Mouse (Mus musculus) heart, adult 2 months (tissue): ENCODE results near the gene Rpa2. TPM values are rescaled to one million over a fixed set of nuclear protein-coding genes. Genes with fewer than 3 reads are reported as not detected.
"Not testable (repeated sequence)": the region's sequence is repeated elsewhere in the genome, so short reads cannot be mapped to it uniquely, and the experiment has no call there.

Experiments used
- DNase-seq, 2 experiments: peaks; one replicate each; pipeline ENCODE4 v3.0.0; 2021
- H3K27ac ChIP-seq: fragments of 200-600 bp; 2 replicates; pipeline ENCODE4 v1.8.1; 2022
- H3K27me3 ChIP-seq: fragments of 200-500 bp; 2 replicates; pipeline ENCODE4 v1.6.1; 2012; ENCODE audit warnings: mild to moderate bottlenecking, low read length, inconsistent platforms, mixed read lengths; ENCODE audit not compliant: control insufficient read depth, insufficient read depth
- H3K36me3 ChIP-seq: fragments of 200-500 bp; 2 replicates; pipeline ENCODE4 v1.6.1; 2012; ENCODE audit warnings: low read length, inconsistent platforms; ENCODE audit not compliant: control insufficient read depth, insufficient read depth
- H3K4me1 ChIP-seq: fragments of 200-500 bp; 2 replicates; pipeline ENCODE4 v1.6.1; 2011; ENCODE audit warnings: low read length; ENCODE audit not compliant: control insufficient read depth, insufficient read depth
- H3K4me3 ChIP-seq: fragments of 200-600 bp; 2 replicates; pipeline ENCODE4 v1.8.1; 2022
- H3K79me2 ChIP-seq: fragments of 200-500 bp; replicated peaks from 2 replicates; pipeline ENCODE4 v1.6.1; 2012; ENCODE audit warnings: mild to moderate bottlenecking, inconsistent platforms, low read length, moderate library complexity, mixed read lengths; ENCODE audit not compliant: control insufficient read depth, insufficient read depth
- H3K9ac ChIP-seq: fragments of 200-500 bp; 2 replicates; pipeline ENCODE4 v1.6.1; 2012; ENCODE audit warnings: low read depth, mild to moderate bottlenecking, control low read depth, inconsistent platforms, low read length, mixed read lengths
- CTCF ChIP-seq: fragments of 200-600 bp; IDR thresholded peaks from 2 replicates; pipeline ENCODE4 v1.8.1; 2022; ENCODE audit warnings: antibody characterized with exemption, mild to moderate bottlenecking, moderate library complexity
- EP300 ChIP-seq: fragments of 200-500 bp; IDR thresholded peaks from 2 replicates; pipeline ENCODE4 v1.6.1; 2011; ENCODE audit warnings: low read depth, low read length, control low read depth; ENCODE audit not compliant: insufficient read depth
- POLR2A ChIP-seq: fragments of 200-500 bp; IDR thresholded peaks from 2 replicates; pipeline ENCODE4 v1.6.1; 2011; ENCODE audit warnings: mild to moderate bottlenecking, low read depth, low read length, control low read depth; ENCODE audit not compliant: insufficient read depth
- WGBS: fragments of 180-500 bp; shearing (Covaris S2); methylation state at CpG from one replicate; pipeline ENCODE4 v1.1.7; 2018; 5-methylcytosine and 5-hydroxymethylcytosine counted together
- intact Hi-C: fragments of 180-260 bp; cut with DNase I; formaldehyde crosslinking; loops from one replicate; pipeline ENCODE4 v1.15.1; 2025
- polyA plus RNA-seq: library from polyadenylated mRNA; depleted of rRNA; stranded (reverse); fragments of >200 nt; gene quantifications from 2 replicates; pipeline ENCODE4 v1.2.3, GENCODE M21; 2012
- total RNA-seq, 2 experiments: library from RNA; stranded (reverse); gene quantifications; 2 replicates each; pipeline ENCODE4 v1.2.3; 2021

Gene Rpa2
- total and polyA plus RNA-seq, 3 experiments: 9.9 to 12.4 (median 10.5) TPM

- no peak for TF ChIP-seq EP300
- TF ChIP-seq POLR2A: no peak
- TF ChIP-seq CTCF: no peak
- no peaks in the 10 kb centered on the region for H3K79me2 ChIP-seq
- H3K4me1 ChIP-seq: no peaks in the 10 kb centered on the region
- H3K9ac ChIP-seq: no peak overlapping the region
- intact Hi-C loops: no loop called here
- WGBS: 77% methylated on average over 8 of the region's 8 CpGs
- no peaks in the 10 kb centered on the region for H3K27me3 ChIP-seq
- no peak overlapping the region for H3K27ac ChIP-seq
- no peak overlapping the region for H3K4me3 ChIP-seq
- no peak for DNase-seq
- H3K36me3 ChIP-seq: no peaks in the 10 kb centered on the region
These were observed 21.6 kb downstream of the Rpa2 start for GRCm38 (mm10) chr4:132789731-132790130.

GRCm38 (mm10) chr4:132793322-132794004, 25.3 kb downstream of the Rpa2 start:
- intact Hi-C loops, H3K27me3 ChIP-seq, H3K4me1 ChIP-seq, DNase-seq, H3K4me3 ChIP-seq, H3K9ac ChIP-seq, H3K27ac ChIP-seq, H3K79me2 ChIP-seq, H3K36me3 ChIP-seq: not testable (repeated sequence)
- WGBS: 82% methylated on average over 9 of the region's 9 CpGs

GRCm38 (mm10) chr4:132794028-132794427, 25.9 kb downstream of the Rpa2 start:
- Histone ChIP-seq H3K79me2 (no peaks in the 10 kb centered on the region), H3K4me3 (no peak overlapping the region), H3K36me3 (no peaks in the 10 kb centered on the region), H3K27me3 (no peaks in the 10 kb centered on the region), H3K4me1 (peaks cover 2% of the 10 kb centered on the region), H3K9ac (no peak overlapping the region), H3K27ac (no peak overlapping the region; the same call in 1 of the 2 replicates)
- 56% methylated on average over 9 of the region's 9 CpGs for WGBS
- DNase-seq: peak in 1 of 2 experiments; percentile 53
- intact Hi-C loops: no loop called here
- TF ChIP-seq EP300: no peak
- TF ChIP-seq POLR2A: no peak
- no peak for TF ChIP-seq CTCF

GRCm38 (mm10) chr4:132794760-132795159, 26.6 kb downstream of the Rpa2 start:
- TF ChIP-seq CTCF (no peak), EP300 (no peak), POLR2A (no peak)
- no peak overlapping the region for H3K9ac ChIP-seq
- H3K27me3 ChIP-seq: no peaks in the 10 kb centered on the region
- no peaks in the 10 kb centered on the region for H3K79me2 ChIP-seq
- intact Hi-C loops: no loop called here
- H3K4me3 ChIP-seq: no peak overlapping the region
- H3K4me1 ChIP-seq: peaks cover 2% of the 10 kb centered on the region
- no peak overlapping the region; the same call in 1 of the 2 replicates for H3K27ac ChIP-seq
- H3K36me3 ChIP-seq: no peaks in the 10 kb centered on the region
- whole genome bisulfite sequencing: 68% methylated on average over 8 of the region's 8 CpGs
- peak in 1 of 2 experiments; percentile 32 for DNase-seq

- Histone ChIP-seq H3K27me3 (no peaks in the 10 kb centered on the region), H3K4me1 (peaks cover 2% of the 10 kb centered on the region), H3K79me2 (no peaks in the 10 kb centered on the region), H3K36me3 (no peaks in the 10 kb centered on the region), H3K9ac (peak overlapping the region; percentile 34; the same call in 1 of the 2 replicates), H3K27ac (no peak overlapping the region; the same call in 1 of the 2 replicates), H3K4me3 (no peak overlapping the region)
- no peak for TF ChIP-seq EP300
- no peak for TF ChIP-seq POLR2A
- TF ChIP-seq CTCF: no peak
- no peak for DNase-seq
- intact Hi-C loops: no loop called here
- WGBS: 67% methylated on average over 7 of the region's 7 CpGs
These were observed 27.0 kb downstream of the Rpa2 start for GRCm38 (mm10) chr4:132795171-132795570.

- Histone ChIP-seq H3K36me3 (no peaks in the 10 kb centered on the region), H3K27ac (peak within 1 kb of the TSS; percentile 57), H3K9ac (peak within 1 kb of the TSS; percentile 34), H3K27me3 (no peaks in the 10 kb centered on the region), H3K79me2 (no peaks in the 10 kb centered on the region), H3K4me1 (peaks cover 2% of the 10 kb centered on the region), H3K4me3 (peak within 1 kb of the TSS; percentile 48)
- WGBS: 2% methylated on average over 21 of the region's 21 CpGs
- DNase-seq: peak; percentile 86 to 88
- TF ChIP-seq POLR2A (peak; percentile 70), CTCF (no peak)
- intact Hi-C loops: no loop called here
These were observed 28.2 kb downstream of the Rpa2 start, which contains the start of gene Themis2 for GRCm38 (mm10) chr4:132796196-132796886. TSS of gene Themis2 (minus strand) at chr4:132796387.
